Mouse (Mus musculus) bone marrow macrophage, adult 2 months (primary cell): ENCODE data around the gene Klhdc7b. TPM values are rescaled to one million over a fixed set of nuclear protein-coding genes. Genes with fewer than 3 reads are reported as not detected.

Experiments
- H3K27ac ChIP-seq: 2 replicates; pipeline ENCODE4 v1.5.1; 2012; ENCODE audit warnings: low read depth, low read length; ENCODE audit not compliant: insufficient read depth
- H3K4me1 ChIP-seq: 2 replicates; pipeline ENCODE4 v1.6.1; 2012; ENCODE audit warnings: low read length; ENCODE audit not compliant: control insufficient read depth, insufficient read depth
- H3K4me3 ChIP-seq: 2 replicates; pipeline ENCODE4 v1.5.1; 2012; ENCODE audit warnings: mild to moderate bottlenecking, low read length, moderate library complexity; ENCODE audit not compliant: insufficient read depth
- CTCF ChIP-seq: IDR thresholded peaks from 2 replicates; pipeline ENCODE4 v1.5.1; 2012; ENCODE audit warnings: low read depth, mild to moderate bottlenecking, low read length, moderate library complexity
- POLR2A ChIP-seq: IDR thresholded peaks from 2 replicates; pipeline ENCODE4 v1.6.1; 2012; ENCODE audit warnings: mild to moderate bottlenecking, low read depth, low read length, borderline replicate concordance
- polyA plus RNA-seq: library from polyadenylated mRNA; stranded (reverse); fragments of >200 nt; gene quantifications from 2 replicates; pipeline ENCODE4 v1.2.4, GENCODE M21; 2012; ENCODE audit not compliant: missing spikeins, insufficient read depth, insufficient read length

Gene Klhdc7b
- polyA plus RNA-seq, 1 experiment = not detected

GRCm38 (mm10) chr15:89354455-89354854, 30.3 kb upstream of the Klhdc7b start:
- no peak for TF ChIP-seq POLR2A
- TF ChIP-seq CTCF = no peak
- Histone ChIP-seq H3K27ac (no peak overlapping the region), H3K4me1 (peaks cover 17% of the 10 kb centered on the region), H3K4me3 (peak overlapping the region; percentile 83)

DNA sequence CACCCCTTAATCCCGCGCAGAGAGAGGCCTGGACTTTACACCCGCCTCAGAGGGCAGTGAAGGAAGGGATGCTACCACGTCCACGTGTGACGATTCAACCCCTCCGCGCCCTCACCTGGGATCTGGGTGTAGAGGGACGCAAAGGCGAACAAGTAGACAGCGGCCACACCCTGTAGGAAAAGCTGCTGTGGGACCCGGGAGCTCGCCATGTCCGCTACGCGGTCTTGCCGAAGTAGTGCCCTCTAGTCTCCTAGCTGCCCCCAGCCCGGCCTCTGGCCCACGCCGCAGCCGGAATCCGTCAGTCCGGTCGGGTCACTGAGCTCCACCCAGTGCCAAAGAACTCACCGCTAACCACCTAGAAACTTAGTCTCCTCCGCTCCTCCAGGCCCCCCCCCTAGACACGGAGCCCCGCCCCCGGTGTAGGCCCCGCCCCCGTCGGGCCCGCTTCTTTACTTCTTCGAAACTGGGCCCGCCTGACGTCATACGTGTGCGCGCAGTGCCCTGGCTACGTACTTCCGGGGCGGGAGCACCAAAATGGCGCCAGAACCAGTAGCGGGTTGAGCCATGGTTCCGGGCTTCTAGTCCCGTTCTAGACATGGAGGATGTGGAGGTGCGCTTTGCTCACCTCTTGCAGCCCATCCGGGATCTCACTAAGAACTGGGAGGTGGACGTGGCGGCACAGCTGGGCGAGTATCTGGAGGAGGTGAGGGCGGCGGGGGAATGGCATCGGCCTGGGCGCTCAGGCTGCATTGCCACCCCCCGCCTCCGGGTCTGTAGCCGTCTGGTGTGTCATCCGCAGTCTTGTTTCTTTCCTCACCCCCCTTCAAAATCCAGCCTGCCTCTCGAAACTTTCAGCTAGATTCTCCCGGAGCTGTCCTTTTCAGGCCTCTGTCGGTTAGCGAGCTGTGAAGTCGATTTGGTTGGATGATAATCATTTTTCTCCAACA, 29.2 kb upstream of the Klhdc7b start, which contains the start of the genes Lmf2 and Ncaph2:
Gene Lmf2, minus strand, starts transcription at position 419 of the 947 bp plus-strand sequence.
Gene Ncaph2, plus strand, starts transcription at position 479 of the 947 bp plus-strand sequence.
- TF ChIP-seq CTCF (no peak), POLR2A (peak; percentile 45; the same call in 1 of the 2 replicates)
- peak within 1 kb of the TSS; percentile 93 for H3K4me3 ChIP-seq

GRCm38 (mm10) chr15:89356372-89356771, 28.3 kb upstream of the Klhdc7b start:
- Histone ChIP-seq H3K4me1 (peaks cover 25% of the 10 kb centered on the region), H3K27ac (peak overlapping the region; percentile 66), H3K4me3 (peak overlapping the region; percentile 93)
- TF ChIP-seq POLR2A = no peak
- TF ChIP-seq CTCF = no peak

More for the DNA sequence above, 29.2 kb upstream of the Klhdc7b start, which contains the start of the genes Lmf2 and Ncaph2:
- Histone ChIP-seq H3K4me1 (peaks cover 25% of the 10 kb centered on the region), H3K27ac (peak within 1 kb of the TSS; percentile 66)

- no peak overlapping the region for H3K27ac ChIP-seq
- TF ChIP-seq CTCF (no peak), POLR2A (no peak)
- no peak overlapping the region for H3K4me3 ChIP-seq
- peaks cover 25% of the 10 kb centered on the region for H3K4me1 ChIP-seq
Measured at GRCm38 (mm10) chr15:89358784-89359183, 25.9 kb upstream of the Klhdc7b start.

GRCm38 (mm10) chr15:89363051-89363450, 21.7 kb upstream of the Klhdc7b start:
- Histone ChIP-seq H3K27ac (no peak overlapping the region), H3K4me1 (peaks cover 16% of the 10 kb centered on the region), H3K4me3 (no peak overlapping the region)
- no peak for TF ChIP-seq POLR2A
- no peak for TF ChIP-seq CTCF

- Histone ChIP-seq H3K27ac (no peak overlapping the region), H3K4me3 (no peak overlapping the region), H3K4me1 (peaks cover 3% of the 10 kb centered on the region)
- TF ChIP-seq CTCF = no peak
- TF ChIP-seq POLR2A = no peak
Measured at GRCm38 (mm10) chr15:89365141-89365551, 19.6 kb upstream of the Klhdc7b start.

DNA sequence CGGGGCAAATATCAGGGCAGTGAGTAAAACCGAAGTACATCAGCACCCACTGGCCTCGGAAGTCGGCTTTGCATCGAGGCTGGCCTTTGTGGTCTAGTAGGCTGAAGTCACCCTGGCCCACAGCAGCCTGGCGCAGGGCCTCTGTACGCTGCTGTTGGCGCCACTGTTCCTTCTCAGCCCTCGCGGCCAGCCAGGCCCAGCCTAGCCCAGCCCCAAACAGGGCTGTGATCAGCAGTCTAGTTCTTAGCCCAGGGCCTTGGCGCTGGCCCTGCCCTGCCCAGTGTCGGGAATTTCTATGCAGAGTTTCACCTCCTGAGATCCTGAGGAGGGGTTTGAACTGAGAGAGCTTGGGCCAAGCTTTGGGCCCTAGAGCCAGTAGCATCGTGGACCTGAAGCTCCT, 12.6 kb upstream of the Klhdc7b start:
- Histone ChIP-seq H3K4me3 (no peak overlapping the region), H3K4me1 (peaks cover 6% of the 10 kb centered on the region)
- TF ChIP-seq CTCF (no peak), POLR2A (no peak)

GRCm38 (mm10) chr15:89372536-89372935, 12.2 kb upstream of the Klhdc7b start:
- H3K4me1 ChIP-seq = peaks cover 6% of the 10 kb centered on the region
- no peak for TF ChIP-seq POLR2A
- TF ChIP-seq CTCF = no peak
- peak overlapping the region; percentile 74 for H3K4me3 ChIP-seq
- H3K27ac ChIP-seq = no peak overlapping the region

More for the DNA sequence above, 12.6 kb upstream of the Klhdc7b start:
- no peak overlapping the region for H3K27ac ChIP-seq

DNA sequence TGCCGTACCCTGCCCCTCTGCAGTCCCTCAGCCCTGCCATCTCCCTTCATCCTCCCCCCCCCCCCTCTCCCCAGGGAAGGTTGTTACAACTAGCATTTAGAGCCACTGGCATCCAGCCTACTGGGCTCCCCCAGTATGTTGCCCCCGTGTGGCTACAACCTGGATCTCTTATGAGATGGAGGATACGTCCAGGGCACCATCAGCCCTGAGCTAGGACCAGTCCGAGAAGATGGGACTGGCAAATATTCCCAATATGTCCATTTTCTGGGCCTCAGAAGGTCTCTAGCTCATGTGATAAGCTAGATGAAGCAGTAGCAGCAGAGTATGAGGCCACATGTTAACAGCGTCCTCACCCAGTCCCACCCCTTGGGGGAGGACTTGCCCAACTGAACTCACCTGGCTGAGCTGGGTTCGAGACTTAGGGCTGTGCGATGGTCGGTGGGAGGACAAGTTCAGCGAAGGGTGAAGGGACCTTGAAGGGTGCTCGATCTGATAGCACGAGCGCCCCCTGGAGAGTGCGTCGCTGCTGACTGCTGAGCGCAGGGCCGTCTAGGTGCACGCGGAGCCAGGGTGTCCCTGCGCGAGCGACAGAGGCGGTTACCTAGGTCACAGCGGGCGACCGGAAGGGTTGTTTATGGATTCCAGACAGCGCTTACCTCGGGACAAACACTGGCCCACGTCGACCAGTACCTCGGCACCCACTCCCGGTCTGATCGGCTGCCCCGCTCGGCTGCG, 11.5 kb upstream of the Klhdc7b start:
- peak overlapping the region; percentile 84 for H3K27ac ChIP-seq
- peaks cover 6% of the 10 kb centered on the region for H3K4me1 ChIP-seq
- TF ChIP-seq CTCF (peak; percentile 47), POLR2A (no peak)
- H3K4me3 ChIP-seq = peak overlapping the region; percentile 74

DNA sequence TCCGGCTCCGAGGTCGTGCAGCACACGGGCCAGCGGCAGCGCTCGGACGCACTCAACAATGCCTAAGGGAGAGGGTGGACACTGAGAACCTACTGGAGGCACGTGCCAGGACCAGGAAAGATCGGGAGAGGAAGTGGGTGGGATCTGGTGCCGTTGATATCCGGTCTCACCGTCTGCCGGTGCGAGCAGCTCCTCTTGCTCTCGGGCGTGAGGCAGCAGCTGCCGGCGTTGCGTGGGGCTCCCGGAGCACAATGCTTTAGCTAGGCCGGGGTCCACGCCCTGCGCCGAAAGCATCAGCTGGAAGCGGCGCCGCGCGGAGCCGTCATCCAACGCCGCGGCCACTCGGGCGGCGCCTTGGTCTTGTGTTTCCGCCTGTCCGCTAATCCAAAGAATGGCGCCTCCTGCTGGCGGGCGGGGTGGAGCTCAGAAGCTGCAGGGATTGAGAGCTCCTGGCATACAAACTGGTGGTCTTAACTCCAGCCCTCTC, 10.9 kb upstream of the Klhdc7b start, which contains the start of gene Sco2:
Gene Sco2, minus strand, starts transcription at position 85 of the 487 bp plus-strand sequence.
- H3K4me3 ChIP-seq = peak within 1 kb of the TSS; percentile 74
- no peak for TF ChIP-seq POLR2A
- TF ChIP-seq CTCF = peak; percentile 81
- H3K27ac ChIP-seq = peak within 1 kb of the TSS; percentile 84
- H3K4me1 ChIP-seq = peaks cover 6% of the 10 kb centered on the region
